Mouse (Mus musculus): ENCODE data around the gene Fyb2. TPM values are rescaled to one million over a fixed set of nuclear protein-coding genes. Genes with fewer than 3 reads are reported as not detected.

Fyb2 gene
- polyA plus RNA-seq, 1 experiment from 2014 or later: not detected

DNA sequence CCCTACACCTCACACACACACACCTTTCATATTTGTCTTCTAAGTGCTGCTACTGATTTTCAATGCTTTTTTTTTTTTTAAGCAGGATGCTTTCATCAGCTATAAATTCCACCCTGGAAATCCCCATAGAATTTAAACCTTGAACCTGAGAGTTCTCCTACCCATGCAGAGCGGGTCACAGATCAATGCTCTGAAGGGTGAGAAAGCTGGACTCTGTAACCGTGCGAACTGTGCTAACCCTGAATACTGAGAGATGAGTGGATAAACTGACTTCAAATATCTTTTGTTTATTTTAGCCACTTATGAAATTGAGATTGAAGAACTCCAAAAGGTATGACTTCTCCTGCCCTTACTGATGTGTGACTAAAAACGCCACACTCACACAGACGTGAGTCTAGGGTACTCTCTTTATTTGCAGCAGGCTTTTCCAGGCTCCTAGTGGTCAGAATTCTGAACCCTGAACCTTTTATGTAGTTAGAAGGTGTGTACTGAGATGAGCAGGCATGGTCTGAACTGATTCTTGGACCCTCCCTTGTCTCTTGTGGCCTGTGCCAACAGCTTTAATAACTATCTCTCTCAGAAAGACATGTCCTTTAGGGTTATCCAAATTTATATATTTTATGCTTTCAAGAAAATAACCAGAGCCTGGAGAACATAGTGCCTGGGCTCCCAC is 72.8 kb downstream of the Fyb2 start:
- no peak for ATAC-seq (ENCODE audit: insufficient number of reproducible peaks, low FRiP score)
- no peak overlapping the region for H3K4me3 ChIP-seq
- no peaks in the 10 kb centered on the region for H3K9me3 ChIP-seq (replicated peaks)
- H3K4me1 ChIP-seq (replicated peaks): peaks cover 4% of the 10 kb centered on the region
- no peak overlapping the region for H3K27ac ChIP-seq (ENCODE audit: poor library complexity, severe bottlenecking)
- no peaks in the 10 kb centered on the region for H3K27me3 ChIP-seq (replicated peaks)
- 75% methylated on average over 5 of the region's 5 CpGs for WGBS
- H3K4me2 ChIP-seq: no peak overlapping the region
- H3K9ac ChIP-seq: no peak overlapping the region
- H3K36me3 ChIP-seq: no peaks in the 10 kb centered on the region

- ATAC-seq (ENCODE audit: insufficient number of reproducible peaks, low FRiP score): no peak
- H3K4me2 ChIP-seq: no peak overlapping the region
- no peak overlapping the region for H3K27ac ChIP-seq (ENCODE audit: poor library complexity, severe bottlenecking)
- no peaks in the 10 kb centered on the region for H3K36me3 ChIP-seq
- H3K27me3 ChIP-seq (replicated peaks): no peaks in the 10 kb centered on the region
- no peak overlapping the region for H3K9ac ChIP-seq
- no peak overlapping the region for H3K4me3 ChIP-seq
- H3K4me1 ChIP-seq (replicated peaks): peaks cover 4% of the 10 kb centered on the region
- H3K9me3 ChIP-seq (replicated peaks): no peaks in the 10 kb centered on the region
- 57% methylated on average over 7 of the region's 7 CpGs for WGBS
These were observed 74.4 kb downstream of the Fyb2 start for GRCm38 (mm10) chr4:104987631-104988030.

GRCm38 (mm10) chr4:104988102-104988501 is 74.8 kb downstream of the Fyb2 start:
- peaks cover 4% of the 10 kb centered on the region for H3K4me1 ChIP-seq (replicated peaks)
- H3K27ac ChIP-seq (ENCODE audit: poor library complexity, severe bottlenecking): no peak overlapping the region
- no peaks in the 10 kb centered on the region for H3K9me3 ChIP-seq (replicated peaks)
- H3K36me3 ChIP-seq: no peaks in the 10 kb centered on the region
- H3K4me2 ChIP-seq: no peak overlapping the region
- H3K9ac ChIP-seq: no peak overlapping the region
- H3K27me3 ChIP-seq (replicated peaks): no peaks in the 10 kb centered on the region
- no peak overlapping the region for H3K4me3 ChIP-seq
- 78% methylated on average over 5 of the region's 5 CpGs for WGBS
- no peak for ATAC-seq (ENCODE audit: insufficient number of reproducible peaks, low FRiP score)

- H3K27me3 ChIP-seq (replicated peaks): no peaks in the 10 kb centered on the region
- no peak overlapping the region for H3K9ac ChIP-seq
- peaks cover 4% of the 10 kb centered on the region for H3K4me1 ChIP-seq (replicated peaks)
- ATAC-seq (ENCODE audit: insufficient number of reproducible peaks, low FRiP score): no peak
- WGBS: 85% methylated on average over 7 of the region's 7 CpGs
- no peaks in the 10 kb centered on the region for H3K9me3 ChIP-seq (replicated peaks)
- no peak overlapping the region for H3K4me2 ChIP-seq
- no peak overlapping the region for H3K27ac ChIP-seq (ENCODE audit: poor library complexity, severe bottlenecking)
- no peaks in the 10 kb centered on the region for H3K36me3 ChIP-seq
- no peak overlapping the region for H3K4me3 ChIP-seq
These were observed 75.5 kb downstream of the Fyb2 start for GRCm38 (mm10) chr4:104988709-104989108.

- H3K36me3 ChIP-seq: no peaks in the 10 kb centered on the region
- no peak overlapping the region for H3K4me2 ChIP-seq
- peaks cover 4% of the 10 kb centered on the region for H3K4me1 ChIP-seq (replicated peaks)
- H3K27ac ChIP-seq (ENCODE audit: poor library complexity, severe bottlenecking): no peak overlapping the region
- ATAC-seq (ENCODE audit: insufficient number of reproducible peaks, low FRiP score): no peak
- H3K9me3 ChIP-seq (replicated peaks): no peaks in the 10 kb centered on the region
- no peak overlapping the region for H3K9ac ChIP-seq
- no peak overlapping the region for H3K4me3 ChIP-seq
- WGBS: 79% methylated on average over 6 of the region's 6 CpGs
- H3K27me3 ChIP-seq (replicated peaks): no peaks in the 10 kb centered on the region
These were observed 76.8 kb downstream of the Fyb2 start for GRCm38 (mm10) chr4:104990016-104990415.

DNA sequence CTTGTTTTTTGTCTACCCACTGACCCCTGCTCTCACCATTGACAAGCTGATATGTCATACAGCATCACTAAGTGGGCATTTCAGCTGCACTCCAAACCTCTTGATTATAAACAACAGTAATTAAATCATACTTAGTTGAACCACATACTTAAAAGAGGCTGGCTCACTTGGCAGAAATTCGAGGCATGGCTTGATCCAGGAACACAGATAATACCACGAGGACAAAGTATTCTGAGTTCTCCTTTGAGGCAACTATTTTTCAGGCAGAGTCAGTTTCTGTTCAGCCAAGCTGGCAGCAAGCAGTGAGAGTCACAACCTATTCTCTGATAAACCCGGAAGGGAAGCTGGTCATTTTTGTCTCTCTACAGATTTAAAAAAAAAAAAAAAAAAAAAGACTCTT is 77.4 kb downstream of the Fyb2 start:
- H3K9me3 ChIP-seq (replicated peaks): no peaks in the 10 kb centered on the region
- peaks cover 4% of the 10 kb centered on the region for H3K4me1 ChIP-seq (replicated peaks)
- WGBS: 63% methylated on average over 3 of the region's 3 CpGs
- ATAC-seq (ENCODE audit: insufficient number of reproducible peaks, low FRiP score): no peak
- H3K9ac ChIP-seq: no peak overlapping the region
- no peak overlapping the region for H3K4me3 ChIP-seq
- no peak overlapping the region for H3K27ac ChIP-seq (ENCODE audit: poor library complexity, severe bottlenecking)
- H3K4me2 ChIP-seq: no peak overlapping the region
- no peaks in the 10 kb centered on the region for H3K27me3 ChIP-seq (replicated peaks)
- no peaks in the 10 kb centered on the region for H3K36me3 ChIP-seq

DNA sequence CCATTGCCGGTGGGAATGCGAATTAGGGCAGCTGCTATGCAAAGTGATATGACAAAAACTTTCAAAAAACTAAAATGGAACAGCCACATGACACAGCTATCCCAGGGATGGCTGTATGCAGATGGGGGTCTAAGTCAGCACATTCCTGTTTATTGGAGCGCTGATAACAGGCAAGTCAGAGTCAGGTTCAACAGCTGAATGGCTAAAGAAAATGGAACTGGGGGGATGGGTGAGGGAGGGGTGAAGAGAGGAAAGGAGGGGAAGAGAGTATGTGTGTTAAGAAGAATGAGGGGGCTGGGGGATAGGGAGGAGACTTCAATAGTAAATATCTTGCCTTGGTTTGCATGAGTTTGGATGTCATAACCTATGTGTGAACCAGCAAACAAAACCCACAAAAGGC is 79.0 kb downstream of the Fyb2 start:
- H3K9me3 ChIP-seq (replicated peaks): no peaks in the 10 kb centered on the region
- 76% methylated on average over 3 of the region's 3 CpGs for WGBS
- no peak for ATAC-seq (ENCODE audit: insufficient number of reproducible peaks, low FRiP score)

DNA sequence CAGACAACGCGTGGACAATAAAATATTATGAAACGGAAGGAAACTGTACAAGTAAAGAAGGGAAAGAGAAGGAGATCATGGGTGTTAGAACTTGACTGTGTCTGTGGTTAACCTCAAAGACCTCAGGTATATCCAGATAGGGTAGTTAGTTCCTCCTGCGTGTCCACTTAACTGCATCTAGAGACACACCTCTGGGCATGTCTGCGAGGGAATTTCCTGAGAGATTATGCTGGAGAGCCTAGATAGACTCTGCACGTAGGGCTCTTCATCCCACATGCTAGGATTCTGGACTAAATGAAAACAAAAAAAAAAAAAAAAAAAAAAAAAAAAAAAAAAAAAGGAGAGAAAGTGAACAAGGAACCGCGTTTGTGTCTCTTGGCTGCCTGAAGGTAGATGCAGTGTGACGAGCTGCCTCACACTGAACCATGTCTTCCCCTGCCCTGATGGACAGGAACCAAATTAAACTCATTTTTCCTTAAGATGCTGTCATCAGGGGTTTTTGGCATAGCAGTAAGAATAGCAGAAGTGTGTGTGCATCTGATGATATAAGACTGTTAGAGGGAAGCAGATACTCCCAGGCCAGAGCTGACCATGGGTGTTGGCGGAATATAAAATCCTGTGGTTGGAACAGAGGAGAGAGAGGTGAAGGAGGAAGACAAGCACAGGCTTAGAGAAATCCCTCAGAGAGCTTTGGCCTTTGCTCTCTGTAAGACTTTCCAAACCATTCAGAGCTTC is 80.1 kb downstream of the Fyb2 start:
- 84% methylated on average over 10 of the region's 10 CpGs for WGBS
- H3K4me3 ChIP-seq: no peak overlapping the region
- H3K9me3 ChIP-seq (replicated peaks): no peaks in the 10 kb centered on the region
- no peaks in the 10 kb centered on the region for H3K27me3 ChIP-seq (replicated peaks)
- H3K4me1 ChIP-seq (replicated peaks): no peaks in the 10 kb centered on the region
- no peaks in the 10 kb centered on the region for H3K36me3 ChIP-seq
- no peak overlapping the region for H3K9ac ChIP-seq
- H3K4me2 ChIP-seq: no peak overlapping the region
- H3K27ac ChIP-seq (ENCODE audit: poor library complexity, severe bottlenecking): no peak overlapping the region
- ATAC-seq (ENCODE audit: insufficient number of reproducible peaks, low FRiP score): no peak

More for the DNA sequence above, 79.0 kb downstream of the Fyb2 start:
- no peak overlapping the region for H3K4me2 ChIP-seq
- no peaks in the 10 kb centered on the region for H3K36me3 ChIP-seq
- H3K9ac ChIP-seq: no peak overlapping the region
- no peaks in the 10 kb centered on the region for H3K27me3 ChIP-seq (replicated peaks)
- no peak overlapping the region for H3K4me3 ChIP-seq
- H3K4me1 ChIP-seq (replicated peaks): peaks cover 4% of the 10 kb centered on the region
- H3K27ac ChIP-seq (ENCODE audit: poor library complexity, severe bottlenecking): no peak overlapping the region

DNA sequence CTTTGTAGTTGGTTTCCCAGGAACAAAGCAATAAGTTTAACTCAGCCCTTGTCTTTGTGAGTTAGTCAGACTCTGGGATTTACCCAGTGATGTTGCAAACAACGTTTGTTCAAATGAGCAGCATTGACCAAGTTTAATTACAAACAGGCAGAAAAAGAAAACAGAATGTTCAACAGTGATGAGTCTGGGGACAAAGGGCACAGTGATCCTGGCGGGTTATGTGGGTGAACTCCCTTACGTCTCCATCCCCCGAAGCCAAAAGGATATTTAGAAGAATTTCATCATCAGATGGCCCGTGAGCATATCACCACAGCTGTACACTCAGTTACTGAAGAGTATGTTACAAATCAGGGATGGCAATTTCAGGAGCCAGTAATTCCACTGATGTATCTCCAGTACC is 86.4 kb downstream of the Fyb2 start:
- Histone ChIP-seq H3K36me3 (no peaks in the 10 kb centered on the region), H3K27ac (ENCODE audit: poor library complexity, severe bottlenecking) (no peak overlapping the region), H3K9me3 (replicated peaks) (no peaks in the 10 kb centered on the region), H3K27me3 (replicated peaks) (no peaks in the 10 kb centered on the region), H3K4me1 (replicated peaks) (0 out of 2 replicates have a peak, but pooled peaks cover 2% of the 10 kb centered on the region), H3K4me2 (no peak overlapping the region), H3K4me3 (no peak overlapping the region), H3K9ac (no peak overlapping the region)
- WGBS: 81% methylated on average over 5 of the region's 5 CpGs
- no peak for ATAC-seq (ENCODE audit: insufficient number of reproducible peaks, low FRiP score)

- 67% methylated on average over 1 of the region's 1 CpGs for WGBS
- no peak for ATAC-seq (ENCODE audit: insufficient number of reproducible peaks, low FRiP score)
- Histone ChIP-seq H3K27ac (ENCODE audit: poor library complexity, severe bottlenecking) (no peak overlapping the region), H3K36me3 (no peaks in the 10 kb centered on the region), H3K4me3 (no peak overlapping the region), H3K27me3 (replicated peaks) (no peaks in the 10 kb centered on the region), H3K9ac (no peak overlapping the region), H3K9me3 (replicated peaks) (no peaks in the 10 kb centered on the region), H3K4me1 (replicated peaks) (0 out of 2 replicates have a peak, but pooled peaks cover 2% of the 10 kb centered on the region), H3K4me2 (no peak overlapping the region)
These were observed 88.5 kb downstream of the Fyb2 start for GRCm38 (mm10) chr4:105001736-105002135.

- Histone ChIP-seq H3K4me2 (no peak overlapping the region), H3K27me3 (replicated peaks) (no peaks in the 10 kb centered on the region), H3K27ac (ENCODE audit: poor library complexity, severe bottlenecking) (no peak overlapping the region), H3K4me1 (replicated peaks) (0 out of 2 replicates have a peak, but pooled peaks cover 2% of the 10 kb centered on the region), H3K9me3 (replicated peaks) (no peaks in the 10 kb centered on the region), H3K36me3 (no peaks in the 10 kb centered on the region), H3K4me3 (no peak overlapping the region), H3K9ac (no peak overlapping the region)
- ATAC-seq (ENCODE audit: insufficient number of reproducible peaks, low FRiP score): no peak
- 49% methylated on average over 8 of the region's 8 CpGs for WGBS
These were observed 90.9 kb downstream of the Fyb2 start for GRCm38 (mm10) chr4:105004135-105004534.

Measured in heart, embryonic 12.5 days (tissue).